Mouse (Mus musculus): Measurements from ENCODE around the gene Tmcc3.

The Tmcc3 gene

GRCm38 (mm10) chr10:94356504-94357169 lies 44.9 kb downstream of the Tmcc3 start:
- DNase-seq (ENCODE audit: extremely low spot score, low read depth, low spot score): no peak

- DNase-seq (ENCODE audit: extremely low spot score, low read depth, low spot score): no peak
Observed at GRCm38 (mm10) chr10:94360664-94361063, 48.9 kb downstream of the Tmcc3 start.

- no peak for DNase-seq (ENCODE audit: extremely low spot score, low read depth, low spot score)
Observed at GRCm38 (mm10) chr10:94371293-94371692, 59.5 kb downstream of the Tmcc3 start.

GRCm38 (mm10) chr10:94376941-94377340 lies 65.2 kb downstream of the Tmcc3 start:
- DNase-seq (ENCODE audit: extremely low spot score, low read depth, low spot score): no peak

GRCm38 (mm10) chr10:94377844-94378243 lies 66.1 kb downstream of the Tmcc3 start:
- no peak for DNase-seq (ENCODE audit: extremely low spot score, low read depth, low spot score)

GRCm38 (mm10) chr10:94378383-94378782 lies 66.6 kb downstream of the Tmcc3 start:
- no peak for DNase-seq (ENCODE audit: extremely low spot score, low read depth, low spot score)

- no peak for DNase-seq (ENCODE audit: extremely low spot score, low read depth, low spot score)
Observed at GRCm38 (mm10) chr10:94380082-94380481, 68.3 kb downstream of the Tmcc3 start.

GRCm38 (mm10) chr10:94380662-94381392 lies 69.1 kb downstream of the Tmcc3 start:
- DNase-seq (ENCODE audit: extremely low spot score, low read depth, low spot score): no peak

GRCm38 (mm10) chr10:94381393-94381740 lies 69.6 kb downstream of the Tmcc3 start:
- no peak for DNase-seq (ENCODE audit: extremely low spot score, low read depth, low spot score)

GRCm38 (mm10) chr10:94382618-94383017 lies 70.9 kb downstream of the Tmcc3 start:
- DNase-seq (ENCODE audit: extremely low spot score, low read depth, low spot score): no peak

- no peak for DNase-seq (ENCODE audit: extremely low spot score, low read depth, low spot score)
Observed at GRCm38 (mm10) chr10:94383565-94383964, 71.8 kb downstream of the Tmcc3 start.

- DNase-seq (ENCODE audit: extremely low spot score, low read depth, low spot score): no peak
Observed at GRCm38 (mm10) chr10:94389219-94389618, 77.5 kb downstream of the Tmcc3 start.

- no peak for DNase-seq (ENCODE audit: extremely low spot score, low read depth, low spot score)
Observed at GRCm38 (mm10) chr10:94391049-94391448, 79.3 kb downstream of the Tmcc3 start.

- no peak for DNase-seq (ENCODE audit: extremely low spot score, low read depth, low spot score)
Observed at GRCm38 (mm10) chr10:94394286-94394685, 82.5 kb downstream of the Tmcc3 start.

GRCm38 (mm10) chr10:94397833-94398596 lies 86.3 kb downstream of the Tmcc3 start:
- no peak for DNase-seq (ENCODE audit: extremely low spot score, low read depth, low spot score)

GRCm38 (mm10) chr10:94400895-94401294 lies 89.1 kb downstream of the Tmcc3 start:
- no peak for DNase-seq (ENCODE audit: extremely low spot score, low read depth, low spot score)

GRCm38 (mm10) chr10:94405456-94405855 lies 93.7 kb downstream of the Tmcc3 start:
- DNase-seq (ENCODE audit: extremely low spot score, low read depth, low spot score): no peak

GRCm38 (mm10) chr10:94406821-94407220 lies 95.1 kb downstream of the Tmcc3 start:
- no peak for DNase-seq (ENCODE audit: extremely low spot score, low read depth, low spot score)

- DNase-seq (ENCODE audit: extremely low spot score, low read depth, low spot score): peak; percentile 60
Observed at GRCm38 (mm10) chr10:94408356-94409146, 96.8 kb downstream of the Tmcc3 start.

GRCm38 (mm10) chr10:94409661-94410060 lies 97.9 kb downstream of the Tmcc3 start:
- no peak for DNase-seq (ENCODE audit: extremely low spot score, low read depth, low spot score)

GRCm38 (mm10) chr10:94411594-94411993 lies 99.8 kb downstream of the Tmcc3 start:
- DNase-seq (ENCODE audit: extremely low spot score, low read depth, low spot score): no peak
